Mouse (Mus musculus): Measurements from ENCODE around the gene Zbtb42. TPM values are rescaled to one million over a fixed set of nuclear protein-coding genes. Genes with fewer than 3 reads are reported as not detected.

Gene Zbtb42
- total RNA-seq, 1 experiment, result 1.8 TPM

DNA sequence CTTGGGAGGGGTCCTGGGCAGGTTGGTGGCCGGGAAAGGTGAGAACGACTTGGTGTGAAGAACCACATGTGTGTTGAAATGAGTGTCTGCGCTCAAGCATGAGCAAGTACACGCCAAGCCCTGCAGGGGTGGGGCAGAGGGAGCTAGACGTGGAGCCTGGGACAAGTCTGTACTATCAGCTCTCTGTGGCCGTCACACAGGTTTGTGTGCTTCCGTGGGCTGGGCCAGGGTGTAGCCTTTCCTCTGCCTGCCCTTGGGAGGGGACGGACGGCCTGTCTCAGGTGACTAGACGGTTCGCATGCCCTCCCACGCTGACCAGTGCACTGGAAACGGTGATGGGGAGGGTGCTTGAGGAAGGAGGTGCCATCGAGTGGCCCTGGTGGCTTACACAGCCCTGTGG, 52.2 kb downstream of the Zbtb42 start:
- no peak for DNase-seq (ENCODE audit: low read depth, low spot score)
- Histone ChIP-seq H3K36me3 (ENCODE audit: control insufficient read depth, insufficient read depth, low read length, poor library complexity, severe bottlenecking) (peaks cover 45% of the 10 kb centered on the region; the same call in 1 of the 2 replicates), H3K9me3 (ENCODE audit: control insufficient read depth, insufficient read depth, low read depth, low read length) (no peaks in the 10 kb centered on the region), H3K4me1 (ENCODE audit: control insufficient read depth in 2 of 2, insufficient read depth in 2 of 2, low read length in 2 of 2, poor library complexity in 1 of 2) (no peaks in the 10 kb centered on the region), H3K9ac (ENCODE audit: insufficient read depth, low read depth, low read length, poor library complexity, severe bottlenecking) (no peak overlapping the region), H3K4me3 (ENCODE audit: insufficient read depth in 1 of 2, low read depth in 1 of 2, low read length in 2 of 2, poor library complexity in 1 of 2, severe bottlenecking in 1 of 2) (no peak overlapping the region), H3K27ac (ENCODE audit: insufficient read depth, low read depth, low read length, poor library complexity, severe bottlenecking) (no peak overlapping the region)
- TF ChIP-seq CHD2 (IDR thresholded peaks at IDR 0.05; ENCODE audit: low read depth, low read length), result no peak
- no peak for TF ChIP-seq ZNF384 (IDR thresholded peaks at IDR 0.05; ENCODE audit: low read depth, low read length)
- no peak for TF ChIP-seq HCFC1 (IDR thresholded peaks at IDR 0.05; ENCODE audit: borderline replicate concordance, insufficient read depth, low read length)
- no peak for TF ChIP-seq ZC3H11A (IDR thresholded peaks at IDR 0.05; ENCODE audit: borderline replicate concordance, low read depth, low read length)
- no peak for TF ChIP-seq MAFK (IDR thresholded peaks at IDR 0.05; ENCODE audit: insufficient read depth, low read depth, low read length)
- in situ Hi-C loops (cut with MboI; ENCODE audit: low sequenced_read_pairs in 2 of 2, unreplicated experiment in 2 of 2), result no loop called here

Other genes with a start within 250 kb of the Zbtb42 start
- not detected in 2 replicates for gene A530016L24Rik, start 189.4 kb upstream of the Zbtb42 start, total RNA-seq (2012; rRNA removed)
- 3.1 and 3.5 TPM in 2 replicates for gene Tmem179, start 162.1 kb upstream of the Zbtb42 start, total RNA-seq (2012; rRNA removed)
- 17.8 and 21.0 TPM in 2 replicates for gene Inf2, start 90.0 kb upstream of the Zbtb42 start, total RNA-seq (2012; rRNA removed)
- 2.0 and 2.4 TPM in 2 replicates for gene Adssl1, start 58.8 kb upstream of the Zbtb42 start, total RNA-seq (2012; rRNA removed)
- 301 and 355 TPM in 2 replicates for gene Siva1, start 34.1 kb upstream of the Zbtb42 start, total RNA-seq (2012; rRNA removed)
- gene Akt1, start 3.9 kb upstream of the Zbtb42 start, total RNA-seq (2012; rRNA removed), result 44.1 and 58.9 TPM in 2 replicates
- gene Cep170b, start 41.6 kb downstream of the Zbtb42 start, total RNA-seq (2012; rRNA removed), result 46.1 and 47.7 TPM in 2 replicates
- gene Pld4, start 81.8 kb downstream of the Zbtb42 start, total RNA-seq (2012; rRNA removed), result 2.4 and 4.7 TPM in 2 replicates
- 22.8 and 25.2 TPM in 2 replicates for gene Ahnak2, start 123.8 kb downstream of the Zbtb42 start, total RNA-seq (2012; rRNA removed)
- 3.1 and 5.0 TPM in 2 replicates for gene Clba1, start 130.1 kb downstream of the Zbtb42 start, total RNA-seq (2012; rRNA removed)
- 74.8 and 78.2 TPM in 2 replicates for gene Cdca4, start 150.6 kb downstream of the Zbtb42 start, total RNA-seq (2012; rRNA removed)
- gene Gpr132, start 189.4 kb downstream of the Zbtb42 start, total RNA-seq (2012; rRNA removed), result 0.36 and 0.48 TPM in 2 replicates

Measured in ES-E14 (cell line).